Mouse (Mus musculus) lung, embryonic 16.5 days (tissue): ENCODE measurements around the gene Btbd3. TPM values are rescaled to one million over a fixed set of nuclear protein-coding genes. Genes with fewer than 3 reads are reported as not detected.

Experiments
- ATAC-seq: fragments of 200-750 bp; cut with Nextera tagmentation; 2 replicates; pipeline ENCODE4 v1.8.0; 2017; ENCODE audit warnings: low read depth, mild to moderate bottlenecking, moderate library complexity
- H3K27ac ChIP-seq: fragments of 300-500 bp; sonication (generic); 2 replicates; pipeline ENCODE4 v1.5.1; 2014; ENCODE audit warnings: mild to moderate bottlenecking, control low read depth, low read length
- H3K27me3 ChIP-seq: fragments of 300-500 bp; sonication (generic); 2 replicates; pipeline ENCODE4 v1.6.1; 2014; ENCODE audit warnings: low read depth, low read length, mixed read lengths; ENCODE audit not compliant: control insufficient read depth, insufficient read depth
- H3K36me3 ChIP-seq: fragments of 300-500 bp; sonication (generic); 2 replicates; pipeline ENCODE4 v1.6.1; 2014; ENCODE audit warnings: low read length; ENCODE audit not compliant: control insufficient read depth, insufficient read depth
- H3K4me1 ChIP-seq: fragments of 300-500 bp; sonication (generic); replicated peaks from 2 replicates; pipeline ENCODE4 v1.6.1; 2014; ENCODE audit warnings: low read length, mixed read lengths; ENCODE audit not compliant: control insufficient read depth, insufficient read depth
- H3K4me2 ChIP-seq: fragments of 300-500 bp; sonication (generic); 2 replicates; pipeline ENCODE4 v1.6.1; 2014; ENCODE audit warnings: low read depth, low read length, control low read depth
- H3K4me3 ChIP-seq: fragments of 300-500 bp; sonication (generic); 2 replicates; pipeline ENCODE4 v1.5.1; 2014; ENCODE audit warnings: mild to moderate bottlenecking, low read length, control low read depth
- H3K9ac ChIP-seq: fragments of 300-500 bp; sonication (generic); 2 replicates; pipeline ENCODE4 v1.6.1; 2014; ENCODE audit warnings: low read length, control low read depth
- H3K9me3 ChIP-seq: fragments of 300-500 bp; sonication (generic); 2 replicates; pipeline ENCODE4 v1.6.1; 2016; ENCODE audit warnings: low read length; ENCODE audit not compliant: control insufficient read depth
- WGBS: fragments of 180-500 bp; shearing (Covaris S2); extraction: QIAGEN DNeasy Blood & Tissue Kit; methylation state at CpG from one replicate; pipeline ENCODE4 v1.1.7; 2014; 5-methylcytosine and 5-hydroxymethylcytosine counted together
- polyA plus RNA-seq: library from polyadenylated mRNA; unstranded; fragments of >200 nt; fragmentation: Nextera tagmentation; extraction: Ambion mirVana; gene quantifications from 2 replicates; pipeline ENCODE4 v1.2.1, GENCODE M21; 2015

The Btbd3 gene
- polyA plus RNA-seq, 1 experiment from 2014 or later, result 52.8 TPM

GRCm38 (mm10) chr2:138257692-138258315 is 1.4 kb downstream of the Btbd3 start:
- peak; percentile 19; the same call in 1 of the 2 replicates for ATAC-seq

GRCm38 (mm10) chr2:138261140-138261539 is 4.8 kb downstream of the Btbd3 start:
- H3K27ac ChIP-seq, result peak overlapping the region; percentile 49
- H3K4me2 ChIP-seq, result peak overlapping the region; percentile 25
- H3K9ac ChIP-seq, result no peak overlapping the region
- no peaks in the 10 kb centered on the region for H3K27me3 ChIP-seq
- no peak overlapping the region for H3K4me3 ChIP-seq
- 34% methylated on average over 7 of the region's 7 CpGs for whole genome bisulfite sequencing
- no peak for ATAC-seq
- H3K9me3 ChIP-seq, result no peaks in the 10 kb centered on the region
- H3K36me3 ChIP-seq, result no peaks in the 10 kb centered on the region
- peaks cover 67% of the 10 kb centered on the region for H3K4me1 ChIP-seq

More at GRCm38 (mm10) chr2:138257692-138258315, 1.4 kb downstream of the Btbd3 start:
- no peaks in the 10 kb centered on the region for H3K9me3 ChIP-seq
- WGBS, result 0% methylated on average over 9 of the region's 10 CpGs
- H3K4me3 ChIP-seq, result peak overlapping the region; percentile 95
- no peaks in the 10 kb centered on the region for H3K36me3 ChIP-seq
- H3K27me3 ChIP-seq, result no peaks in the 10 kb centered on the region
- peak overlapping the region; percentile 98 for H3K9ac ChIP-seq
- H3K4me1 ChIP-seq, result peaks cover 43% of the 10 kb centered on the region
- H3K27ac ChIP-seq, result peak overlapping the region; percentile 97
- H3K4me2 ChIP-seq, result peak overlapping the region; percentile 50

GRCm38 (mm10) chr2:138262885-138263284 is 6.5 kb downstream of the Btbd3 start:
- H3K4me3 ChIP-seq, result 0 out of 2 replicates have a peak overlapping the region, but pooled peaks have one; percentile 6
- H3K36me3 ChIP-seq, result no peaks in the 10 kb centered on the region
- H3K4me1 ChIP-seq, result peaks cover 83% of the 10 kb centered on the region
- peak overlapping the region; percentile 43 for H3K27ac ChIP-seq
- peak overlapping the region; percentile 18 for H3K4me2 ChIP-seq
- H3K27me3 ChIP-seq, result no peaks in the 10 kb centered on the region
- no peak overlapping the region for H3K9ac ChIP-seq
- peak; percentile 29 for ATAC-seq
- 49% methylated on average over 11 of the region's 11 CpGs for WGBS
- no peaks in the 10 kb centered on the region for H3K9me3 ChIP-seq

- 9% methylated on average over 13 of the region's 13 CpGs for WGBS
- peak overlapping the region; percentile 49; the same call in 1 of the 2 replicates for H3K9ac ChIP-seq
- peak overlapping the region; percentile 18; the same call in 1 of the 2 replicates for H3K4me3 ChIP-seq
Observed at GRCm38 (mm10) chr2:138265356-138266005, 9.1 kb downstream of the Btbd3 start.

GRCm38 (mm10) chr2:138266679-138267078 is 10.3 kb downstream of the Btbd3 start:
- H3K36me3 ChIP-seq, result no peaks in the 10 kb centered on the region
- WGBS, result 58% methylated on average over 5 of the region's 5 CpGs
- H3K4me3 ChIP-seq, result no peak overlapping the region
- no peak overlapping the region for H3K4me2 ChIP-seq
- ATAC-seq, result no peak
- H3K9me3 ChIP-seq, result no peaks in the 10 kb centered on the region
- peaks cover 59% of the 10 kb centered on the region for H3K4me1 ChIP-seq
- H3K27ac ChIP-seq, result no peak overlapping the region
- no peak overlapping the region for H3K9ac ChIP-seq
- H3K27me3 ChIP-seq, result no peaks in the 10 kb centered on the region

More at GRCm38 (mm10) chr2:138265356-138266005, 9.1 kb downstream of the Btbd3 start:
- H3K9me3 ChIP-seq, result no peaks in the 10 kb centered on the region
- peak overlapping the region; percentile 48 for H3K4me2 ChIP-seq
- H3K4me1 ChIP-seq, result peaks cover 71% of the 10 kb centered on the region
- H3K27me3 ChIP-seq, result no peaks in the 10 kb centered on the region
- peak overlapping the region; percentile 92 for H3K27ac ChIP-seq
- no peaks in the 10 kb centered on the region for H3K36me3 ChIP-seq
- peak; percentile 93 for ATAC-seq

- H3K27me3 ChIP-seq, result no peaks in the 10 kb centered on the region
- no peak overlapping the region for H3K4me2 ChIP-seq
- no peak overlapping the region for H3K4me3 ChIP-seq
- no peaks in the 10 kb centered on the region for H3K9me3 ChIP-seq
- no peaks in the 10 kb centered on the region for H3K36me3 ChIP-seq
- no peak overlapping the region for H3K9ac ChIP-seq
- peak overlapping the region; percentile 7; the same call in 1 of the 2 replicates for H3K27ac ChIP-seq
- WGBS, result 30% methylated on average over 4 of the region's 4 CpGs
- H3K4me1 ChIP-seq, result peaks cover 56% of the 10 kb centered on the region
- ATAC-seq, result no peak
Observed at GRCm38 (mm10) chr2:138267852-138268513, 11.6 kb downstream of the Btbd3 start.

- H3K9ac ChIP-seq, result no peak overlapping the region
- H3K4me2 ChIP-seq, result no peak overlapping the region
- ATAC-seq, result no peak
- H3K27me3 ChIP-seq, result no peaks in the 10 kb centered on the region
- H3K4me1 ChIP-seq, result peaks cover 55% of the 10 kb centered on the region
- no peak overlapping the region for H3K4me3 ChIP-seq
- H3K9me3 ChIP-seq, result no peaks in the 10 kb centered on the region
- H3K36me3 ChIP-seq, result no peaks in the 10 kb centered on the region
- H3K27ac ChIP-seq, result no peak overlapping the region
Observed at GRCm38 (mm10) chr2:138269330-138269729, 13.0 kb downstream of the Btbd3 start.

- no peaks in the 10 kb centered on the region for H3K27me3 ChIP-seq
- no peak for ATAC-seq
- 75% methylated on average over 9 of the region's 9 CpGs for WGBS
Observed at GRCm38 (mm10) chr2:138273404-138274073, 17.2 kb downstream of the Btbd3 start.

More at GRCm38 (mm10) chr2:138273404-138274073, 17.2 kb downstream of the Btbd3 start:
- H3K4me2 ChIP-seq, result no peak overlapping the region
- H3K4me3 ChIP-seq, result no peak overlapping the region
- H3K4me1 ChIP-seq, result peaks cover 49% of the 10 kb centered on the region
- no peaks in the 10 kb centered on the region for H3K36me3 ChIP-seq
- peak overlapping the region; percentile 20; the same call in 1 of the 2 replicates for H3K27ac ChIP-seq
- no peaks in the 10 kb centered on the region for H3K9me3 ChIP-seq
- H3K9ac ChIP-seq, result no peak overlapping the region
